Mouse (Mus musculus) spleen, adult 2 months (tissue): ENCODE measurements around the gene Serpina3k.

ENCODE experiments used
- CTCF ChIP-seq: fragments of 200-500 bp; IDR thresholded peaks from 2 replicates; pipeline ENCODE4 v1.5.1; 2011; ENCODE audit warnings: mild to moderate bottlenecking, inconsistent platforms; ENCODE audit not compliant: insufficient read depth, insufficient read length, insufficient replicate concordance; ENCODE audit errors: extremely low read depth
- POLR2A ChIP-seq: fragments of 200-500 bp; IDR thresholded peaks from 2 replicates; pipeline ENCODE4 v1.6.1; 2011; ENCODE audit warnings: low read depth, low read length, inconsistent platforms

DNA sequence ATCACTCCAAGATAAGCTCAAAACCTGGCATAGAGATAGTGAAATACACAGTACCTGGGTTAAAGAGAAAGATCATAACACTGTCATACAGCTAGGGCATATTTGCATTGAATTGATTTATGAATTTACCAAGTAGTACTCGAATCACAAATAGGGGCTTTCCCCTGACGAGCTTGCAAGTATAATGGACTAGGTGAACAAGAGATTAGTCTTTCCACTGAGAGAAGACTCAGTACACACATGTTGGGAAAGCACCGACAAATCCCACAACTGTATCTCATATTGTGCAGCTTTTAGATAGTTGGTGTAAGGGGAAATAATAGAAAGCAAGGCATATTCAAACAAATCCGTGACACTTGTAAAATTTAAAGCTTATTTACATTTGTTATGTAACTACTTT lies 32.3 kb upstream of the Serpina3k start:
- no peak for TF ChIP-seq CTCF
- no peak for TF ChIP-seq POLR2A
